Mouse (Mus musculus) thymus, postnatal 36 days (tissue): ENCODE measurements around the gene Nbr1.
"Not testable (repeated sequence)": the region's sequence is repeated elsewhere in the genome, so short reads cannot be mapped to it uniquely, and the experiment has no call there.

Experiments
- DNase-seq, 2 experiments: peaks; one replicate each; pipeline ENCODE4 v3.0.0; 2022; ENCODE audit warnings: mixed read lengths in 2 of 2

Gene Nbr1

DNA sequence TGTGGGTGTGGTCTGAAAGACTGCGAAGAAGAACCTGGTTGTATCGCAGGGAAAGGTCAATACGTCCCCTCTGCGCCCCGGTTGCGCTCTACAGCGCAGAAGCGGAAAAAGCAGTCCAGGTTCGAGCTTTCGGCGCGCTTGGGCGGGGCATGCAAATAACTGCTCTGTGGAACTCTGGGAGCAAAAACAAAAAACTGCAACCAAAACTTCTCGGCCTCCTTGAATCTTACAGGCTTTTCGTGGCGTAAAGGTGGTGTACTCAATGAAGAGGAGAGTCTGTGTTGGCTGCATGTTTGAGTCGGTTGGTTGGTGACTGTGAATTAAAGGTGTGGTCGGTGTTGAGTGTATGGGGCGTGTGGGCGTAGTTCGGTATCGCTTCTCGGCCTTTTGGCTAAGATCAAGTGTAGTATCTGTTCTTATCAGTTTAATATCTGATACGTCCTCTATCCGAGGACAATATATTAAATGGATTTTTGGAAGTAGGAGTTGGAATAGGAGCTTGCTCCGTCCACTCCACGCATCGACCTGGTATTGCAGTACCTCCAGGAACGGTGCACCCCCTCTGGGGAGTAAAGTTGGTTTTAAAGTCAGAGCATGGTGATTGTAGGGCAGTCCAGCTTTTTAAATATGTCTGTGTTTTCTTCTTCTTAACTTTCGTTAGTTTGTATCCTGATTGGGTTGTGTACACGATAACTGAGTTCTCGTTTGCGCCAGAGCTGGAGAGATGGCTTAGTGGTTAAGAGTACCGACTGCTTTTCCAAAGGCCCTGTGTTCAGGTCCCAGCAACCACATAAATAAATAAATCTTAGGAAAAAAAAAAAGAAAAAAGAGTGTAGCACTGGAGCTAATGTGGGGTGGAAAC is 75.3 kb downstream of the Nbr1 start, which contains the start of gene Rdm1:
Rdm1 (plus strand) TSS at position 201 of the 862 bp plus-strand sequence.
- peak; percentile 83 to 87 for DNase-seq

DNA sequence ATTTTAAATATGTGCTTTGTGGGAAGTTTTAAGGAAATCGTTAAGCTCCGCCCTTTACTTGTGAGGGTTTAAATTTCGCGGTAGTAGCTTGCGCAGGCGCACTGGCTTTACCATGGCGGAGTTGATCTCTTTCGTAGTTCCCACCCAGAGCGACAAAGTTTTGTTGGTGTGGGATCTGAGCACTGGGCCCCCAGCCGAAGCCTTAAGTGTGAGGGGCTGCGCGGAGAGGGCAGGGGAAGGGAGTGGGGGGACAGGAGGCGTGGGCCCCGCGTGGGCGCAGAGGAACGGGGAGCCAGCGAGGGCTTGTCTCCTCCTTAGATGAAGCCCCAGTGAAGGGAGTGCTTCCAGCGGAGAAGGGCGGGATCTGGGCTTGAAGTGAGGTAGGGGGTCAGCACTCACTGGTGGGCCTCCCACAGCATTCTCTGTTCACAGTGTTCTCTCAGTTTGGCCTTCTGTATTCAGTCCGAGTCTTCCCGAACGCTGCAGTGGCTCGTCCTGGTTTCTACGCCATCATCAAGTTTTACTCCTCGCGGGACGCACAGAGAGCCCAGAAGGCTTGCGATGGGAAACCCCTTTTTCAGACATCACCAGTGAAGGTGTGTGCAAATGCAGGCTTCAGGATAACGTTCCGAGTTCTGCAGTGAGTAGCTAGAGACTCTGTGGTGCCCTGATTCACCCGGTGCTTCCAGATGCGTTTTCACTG is 76.1 kb downstream of the Nbr1 start:
- DNase-seq: peak; percentile 84 to 85

DNA sequence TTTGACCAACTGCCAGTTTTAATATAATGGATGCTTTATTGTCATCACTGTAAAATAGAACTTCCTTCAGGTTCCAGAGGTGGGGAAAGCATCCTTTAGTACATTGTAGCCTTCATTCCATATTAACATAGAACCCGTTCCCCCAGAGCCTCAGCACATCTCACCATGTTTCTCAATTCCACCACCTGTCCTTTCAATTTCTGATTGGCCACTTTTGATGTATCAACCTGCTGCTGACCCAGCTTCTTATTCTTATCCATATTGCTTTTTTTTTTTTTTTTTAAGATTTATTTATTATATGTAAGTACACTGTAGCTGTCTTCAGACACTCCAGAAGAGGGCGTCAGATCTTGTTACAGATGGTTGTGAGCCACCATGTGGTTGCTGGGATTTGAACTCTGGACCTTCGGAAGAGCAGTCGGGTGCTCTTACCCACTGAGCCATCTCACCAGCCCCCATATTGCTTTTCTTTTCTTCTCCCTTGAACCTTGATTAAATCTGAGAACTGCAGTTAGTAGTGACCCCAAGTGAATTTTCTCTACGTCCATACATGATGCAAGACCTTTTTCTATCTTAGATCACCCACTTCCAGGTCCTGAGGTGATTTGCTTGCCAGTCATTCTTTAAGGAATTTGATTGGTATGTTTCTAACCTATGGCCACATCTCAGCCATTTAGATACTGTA is 76.9 kb downstream of the Nbr1 start:
- DNase-seq: not testable (repeated sequence)
